Mouse (Mus musculus): ENCODE measurements around the gene Rbpjl.

Rbpjl gene

DNA sequence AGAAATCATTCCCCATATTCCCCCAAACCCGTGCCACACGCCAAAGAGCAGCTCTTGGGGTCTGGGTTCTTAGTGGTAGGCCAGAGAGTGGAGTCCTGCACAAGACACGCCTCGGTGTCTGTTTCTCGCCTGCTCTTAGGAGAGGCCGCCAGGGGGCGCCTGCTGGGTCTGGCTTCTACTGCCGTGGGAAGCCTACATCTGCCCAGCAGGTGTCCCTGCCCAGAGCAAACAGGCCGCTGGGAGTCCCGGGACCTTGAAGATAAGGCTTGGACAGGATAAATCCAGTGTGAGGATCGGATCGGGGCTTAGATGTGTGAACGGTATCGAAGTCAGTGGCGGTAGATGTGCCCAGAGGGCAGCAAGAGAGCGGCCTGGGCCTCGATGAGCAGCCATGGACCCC, at the start of gene Rbpjl:
TSS of gene Rbpjl (plus strand) at position 236 of the 400 bp plus-strand sequence.
- DNase-seq (ENCODE audit: low spot score), result peak; percentile 89

- no peak for DNase-seq (ENCODE audit: low spot score)
These were observed 49.6 kb upstream of the Rbpjl start for GRCm38 (mm10) chr2:164353356-164353755.

DNA sequence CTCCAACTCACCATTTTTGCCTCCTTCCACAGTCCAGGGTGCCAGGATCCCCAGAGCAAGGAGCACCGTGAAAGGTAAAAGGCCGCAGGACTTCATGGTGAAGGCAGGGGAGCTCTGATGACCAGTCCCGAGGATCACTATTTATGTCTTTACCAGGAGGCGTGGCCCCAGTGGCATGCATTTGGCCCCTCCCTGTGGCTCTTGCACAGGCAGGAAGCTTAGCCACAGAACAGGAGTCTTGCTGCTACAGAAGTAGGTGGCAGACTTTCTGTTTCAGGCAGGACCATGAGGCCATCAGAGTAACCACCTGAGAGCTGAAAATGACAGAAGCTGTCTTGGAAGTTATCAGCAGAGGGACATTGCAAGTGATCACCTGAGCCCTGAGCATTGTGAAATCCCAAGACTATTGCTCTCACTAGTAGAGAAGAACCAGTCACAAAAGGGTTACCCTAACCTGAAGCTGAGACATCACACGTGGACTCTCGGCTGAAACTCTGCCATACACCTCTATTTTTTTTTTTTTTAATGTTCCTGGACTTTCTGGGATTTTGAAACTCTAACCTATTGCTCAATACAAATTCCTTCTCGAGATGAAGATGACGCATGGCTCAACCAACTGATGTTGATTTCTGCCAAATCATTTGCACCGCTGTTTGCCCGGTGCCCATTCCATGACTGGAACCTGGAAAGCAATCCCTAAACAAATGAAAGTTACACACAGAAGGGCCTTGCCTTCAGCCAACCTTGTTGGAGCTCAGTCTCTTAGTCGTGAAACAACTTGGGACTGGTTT, 46.6 kb upstream of the Rbpjl start:
- DNase-seq (ENCODE audit: low spot score), result no peak

GRCm38 (mm10) chr2:164358373-164358772, 44.6 kb upstream of the Rbpjl start:
- no peak for DNase-seq (ENCODE audit: low spot score)

DNA sequence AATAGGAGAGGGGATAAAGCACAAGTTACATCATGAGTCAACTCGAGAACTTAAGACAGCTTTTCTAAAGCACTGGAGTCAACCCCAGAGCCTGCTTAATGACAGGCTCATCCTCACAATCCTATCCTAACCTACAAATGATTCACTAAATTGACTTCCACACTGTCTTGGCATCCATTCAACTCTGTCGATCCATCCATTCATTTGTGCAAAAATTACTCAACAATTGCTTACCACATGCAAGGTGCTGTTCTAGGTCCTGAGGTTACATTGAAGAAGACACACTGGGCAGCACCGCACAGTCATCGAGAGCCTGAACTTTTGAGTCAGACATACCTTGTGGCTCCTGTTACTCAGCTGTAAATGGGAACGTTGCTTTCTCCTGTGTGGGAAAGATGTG, 43.9 kb upstream of the Rbpjl start:
- DNase-seq (ENCODE audit: low spot score), result no peak

- no peak for DNase-seq (ENCODE audit: low spot score)
These were observed 43.3 kb upstream of the Rbpjl start for GRCm38 (mm10) chr2:164359668-164360067.

GRCm38 (mm10) chr2:164360974-164361657, 41.8 kb upstream of the Rbpjl start:
- DNase-seq (ENCODE audit: low spot score), result no peak

GRCm38 (mm10) chr2:164366947-164367346, 36.0 kb upstream of the Rbpjl start:
- DNase-seq (ENCODE audit: low spot score), result no peak

DNA sequence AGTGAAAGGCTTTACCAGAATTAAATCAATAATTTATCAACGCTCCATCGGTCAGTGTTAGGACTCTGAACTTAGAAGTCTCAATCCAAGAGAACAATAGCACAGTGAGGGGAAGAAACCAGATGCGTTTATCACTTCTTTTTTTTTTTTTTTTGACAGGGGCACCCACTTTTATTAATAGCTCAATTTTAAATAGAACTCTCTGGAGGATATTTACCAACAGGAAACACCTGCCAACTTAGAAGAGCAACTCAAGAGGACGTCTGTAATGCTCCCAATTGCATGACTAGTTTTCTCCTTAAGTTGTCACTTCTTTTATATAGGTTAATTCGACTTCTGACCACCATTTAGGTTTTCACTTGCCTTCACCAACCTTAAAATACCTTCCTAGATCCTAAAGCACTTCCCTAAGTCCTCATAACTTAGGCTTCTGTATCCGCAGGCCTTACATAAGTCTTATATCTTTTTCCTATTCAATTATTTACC, 34.3 kb upstream of the Rbpjl start:
- DNase-seq (ENCODE audit: low spot score), result no peak

GRCm38 (mm10) chr2:164371371-164371770, 31.6 kb upstream of the Rbpjl start:
- no peak for DNase-seq (ENCODE audit: low spot score)

DNA sequence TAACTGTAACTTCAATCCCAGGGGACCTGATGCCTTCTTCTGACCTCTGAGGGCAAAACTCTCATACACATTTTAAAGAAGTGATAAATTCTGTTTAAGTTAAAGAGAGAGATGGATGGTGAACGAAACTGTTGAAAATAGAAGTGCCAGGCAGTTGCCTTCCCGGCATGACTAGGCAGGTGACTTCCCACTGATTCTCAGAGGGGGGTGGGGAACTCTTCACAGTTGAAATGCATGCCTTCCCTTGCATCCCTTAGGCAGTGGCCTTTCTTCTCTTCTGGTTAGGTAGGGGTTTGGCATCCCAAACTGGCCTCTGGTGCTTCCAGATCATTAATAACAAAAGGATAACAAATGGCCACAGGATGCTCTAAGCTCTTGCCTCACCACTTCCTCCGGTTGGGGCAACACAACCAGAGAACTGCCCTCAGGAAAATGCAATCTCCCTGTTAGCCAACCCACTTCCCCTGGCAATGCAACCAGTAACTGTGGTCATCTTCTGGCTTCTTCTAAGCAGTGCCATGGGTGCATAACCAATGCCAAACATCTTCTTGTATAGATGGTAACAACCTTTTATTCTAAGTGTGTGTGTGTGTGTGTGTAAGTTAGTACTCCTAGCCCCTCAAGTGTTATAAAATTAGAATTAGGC, 30.4 kb upstream of the Rbpjl start:
- DNase-seq (ENCODE audit: low spot score), result no peak

DNA sequence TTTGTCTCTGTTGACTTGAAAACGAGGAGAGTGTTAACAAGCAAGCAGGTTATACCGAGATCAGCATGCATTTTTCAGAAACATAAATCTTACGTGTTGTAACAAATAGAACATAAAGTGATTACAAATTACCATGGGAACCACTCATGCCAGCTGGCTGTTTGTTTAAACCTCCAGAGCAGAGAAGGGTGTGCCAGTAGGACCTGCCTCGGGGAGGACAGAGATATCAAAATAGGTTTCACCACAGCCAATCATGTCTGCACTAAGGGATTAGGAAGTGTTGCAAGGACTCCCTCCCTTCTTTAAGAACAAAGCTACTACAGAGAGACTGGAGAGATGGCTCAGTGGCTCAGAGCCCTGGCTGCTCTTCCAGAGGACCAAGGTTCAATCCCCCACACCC, 29.8 kb upstream of the Rbpjl start:
- DNase-seq (ENCODE audit: low spot score), result no peak

DNA sequence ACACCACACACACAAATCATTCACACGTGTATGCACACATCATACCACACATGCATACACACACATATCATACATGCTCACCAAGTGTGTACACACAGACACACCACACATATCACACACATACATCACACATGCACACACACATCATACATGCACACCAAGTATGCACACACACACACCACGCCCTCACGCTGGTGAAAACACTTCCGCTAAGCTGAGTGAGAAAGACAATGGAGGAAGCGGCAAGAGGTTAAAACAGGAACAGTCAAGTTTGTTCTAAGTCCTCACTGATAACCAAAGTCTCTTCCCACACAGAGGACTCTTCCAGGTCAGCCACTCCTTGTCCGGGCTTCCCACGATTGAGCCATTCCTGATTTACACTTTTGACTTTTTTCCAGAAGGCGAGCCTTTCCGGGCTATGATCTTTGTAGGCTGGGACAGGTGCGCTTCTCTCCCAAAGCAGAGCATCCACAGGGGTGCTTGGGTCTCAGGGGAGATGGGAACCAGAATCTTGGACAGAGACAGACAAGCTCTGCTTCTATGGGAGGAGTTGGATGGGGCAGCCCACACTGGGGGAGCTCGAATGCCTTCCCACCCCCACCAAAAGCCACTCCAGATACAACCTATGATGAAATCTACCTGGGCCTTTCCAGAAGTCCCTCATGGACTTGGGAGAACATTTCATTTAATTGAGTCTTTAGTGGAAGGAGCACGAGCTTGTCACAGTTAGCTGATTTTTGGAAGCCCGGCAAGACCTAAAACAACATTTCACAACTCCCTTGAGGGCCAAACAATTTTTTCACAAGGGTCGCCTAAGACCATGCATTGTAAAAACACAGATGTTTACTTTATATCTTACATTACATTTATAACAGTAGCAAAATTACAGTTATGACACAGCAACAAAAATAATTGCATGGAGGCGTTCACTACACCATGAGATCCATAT, 25.2 kb upstream of the Rbpjl start:
- DNase-seq (ENCODE audit: low spot score), result no peak

DNA sequence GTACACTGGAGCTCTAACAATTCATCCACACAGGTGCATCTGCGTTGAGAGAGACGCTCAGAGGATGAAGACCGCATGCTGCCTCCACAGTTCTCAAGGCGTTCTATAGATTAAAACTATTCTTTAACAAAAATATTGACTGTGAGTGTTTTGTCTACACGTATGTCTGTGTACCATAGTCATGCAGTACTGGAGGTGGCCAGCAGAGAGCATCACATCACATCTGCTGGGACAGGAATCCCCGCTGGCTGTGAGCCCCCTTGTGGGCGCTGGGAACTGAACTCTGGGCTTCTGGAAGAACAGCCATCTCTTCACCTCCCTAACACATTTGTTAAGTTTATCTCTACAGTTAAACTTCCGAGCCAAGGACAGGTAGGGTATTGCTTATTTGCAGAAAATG, 21.2 kb upstream of the Rbpjl start:
- DNase-seq (ENCODE audit: low spot score), result no peak

DNA sequence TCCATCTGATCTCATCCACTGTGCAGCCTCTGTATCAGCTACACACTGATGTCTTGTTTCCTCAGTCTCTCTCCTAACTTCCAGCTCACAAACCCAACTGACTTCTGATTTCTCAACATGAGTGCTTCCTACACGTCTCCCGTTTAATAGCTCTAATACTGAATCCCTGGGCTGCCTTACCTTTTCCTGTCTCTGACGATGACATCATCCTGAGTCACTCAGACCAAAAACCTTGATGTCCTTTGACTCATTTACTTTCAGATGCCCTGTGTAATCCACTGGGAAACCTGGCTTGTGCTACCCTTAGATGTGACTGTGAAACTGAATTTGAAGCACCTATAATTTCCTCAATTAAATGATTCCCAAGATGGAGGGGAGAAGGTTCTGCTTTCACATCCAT, 20.0 kb upstream of the Rbpjl start:
- DNase-seq (ENCODE audit: low spot score), result no peak

- no peak for DNase-seq (ENCODE audit: low spot score)
These were observed 19.1 kb upstream of the Rbpjl start for GRCm38 (mm10) chr2:164383656-164384399.

GRCm38 (mm10) chr2:164385927-164386763, 16.8 kb upstream of the Rbpjl start:
- DNase-seq (ENCODE audit: low spot score), result peak; percentile 68

- peak; percentile 64 for DNase-seq (ENCODE audit: low spot score)
These were observed 16.0 kb upstream of the Rbpjl start for GRCm38 (mm10) chr2:164386953-164387352.

DNA sequence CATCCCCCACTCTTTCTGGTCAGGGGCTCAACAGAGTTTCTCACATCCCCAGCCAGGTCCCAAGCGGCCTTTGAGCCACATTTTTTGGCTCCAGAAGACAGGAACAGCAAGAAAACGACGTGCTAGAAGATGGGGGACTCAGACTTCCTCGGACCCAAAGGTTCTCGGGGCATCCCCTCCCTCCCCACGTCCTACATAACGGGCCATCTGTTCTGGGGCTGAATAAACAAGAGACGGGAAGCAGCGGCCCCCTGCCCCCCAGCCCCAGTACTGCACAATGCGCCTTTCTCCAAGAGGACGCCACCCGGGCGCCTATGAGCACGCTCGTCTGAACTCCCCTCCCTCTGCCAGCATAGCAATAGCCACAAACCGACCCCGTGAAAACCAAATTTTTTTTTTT, 13.9 kb upstream of the Rbpjl start, which contains the start of gene Slpi:
TSS of gene Slpi (minus strand) at position 76 of the 400 bp plus-strand sequence.
- peak; percentile 63 for DNase-seq (ENCODE audit: low spot score)

- DNase-seq (ENCODE audit: low spot score), result peak; percentile 88
These were observed 13.4 kb upstream of the Rbpjl start for GRCm38 (mm10) chr2:164389499-164389898.
